Mouse (Mus musculus) lung, postnatal 0 days (tissue): ENCODE results near the gene Bmp8b.

Experiments
- CTCF ChIP-seq: IDR thresholded peaks from 2 replicates; pipeline ENCODE4 v1.5.1; 2016; ENCODE audit warnings: antibody characterized with exemption, mild to moderate bottlenecking
- EP300 ChIP-seq: IDR thresholded peaks from 2 replicates; pipeline ENCODE4 v1.6.1; 2016; ENCODE audit warnings: antibody characterized with exemption, mild to moderate bottlenecking, control low read depth

DNA sequence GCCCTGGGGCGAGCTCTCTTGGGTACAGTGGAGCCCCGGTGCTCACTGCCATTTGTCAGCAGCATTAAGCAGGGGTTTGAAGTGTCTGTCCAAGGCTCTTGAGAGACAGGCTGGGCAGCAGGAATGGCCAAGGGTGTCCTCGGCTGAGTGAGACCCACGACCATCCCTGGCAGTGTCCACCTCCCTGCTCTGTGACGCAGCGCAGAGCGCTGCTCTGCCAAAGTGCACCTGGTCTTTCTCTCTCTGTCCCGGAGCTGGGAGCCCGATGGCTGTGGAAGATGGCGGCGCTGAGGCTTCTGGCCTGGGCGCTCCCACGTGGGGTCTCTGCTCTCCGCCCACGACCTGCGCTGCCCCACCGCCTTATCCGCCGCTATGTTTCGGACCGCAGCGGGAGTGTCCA is 11.0 kb downstream of the Bmp8b start, which contains the start of gene Oxct2b:
- no peak for TF ChIP-seq CTCF
- no peak for TF ChIP-seq EP300
